Comparison of ENCODE assay signal across 8 mouse cellular contexts in genomic region chr8:120493508-120494464, GRCm38 (mm10).
DNase-seq lines count a peak whose midpoint lies in the region; ATAC-seq lines count a peak whose summit lies in the region.
"Had no signal": no experiment of that assay in that cellular context is flagged by ENCODE, and none has a peak within 500 bp of the region (broad histone marks: within the 10 kb centered on the region; RNA-seq: fewer than 3 reads in every experiment).

No protein-coding gene starts in this region.

- H3K27ac ChIP-seq in forebrain, embryonic 11.5 days (ENCODE audit: low read depth, low read length) = no peak overlapping the region
- H3K27ac ChIP-seq in hindbrain, embryonic 13.5 days = peak overlapping the region; percentile 72
- peak overlapping the region; percentile 73 for H3K27ac ChIP-seq in midbrain, embryonic 13.5 days
- H3K27ac ChIP-seq: embryonic facial prominence, embryonic 15.5 days had no signal

- H3K9me3 ChIP-seq in forebrain, embryonic 11.5 days (ENCODE audit: control insufficient read depth, low read length) = no peaks in the 10 kb centered on the region
- H3K9me3 ChIP-seq in hindbrain, embryonic 13.5 days = no peaks in the 10 kb centered on the region
- H3K9me3 ChIP-seq in midbrain, embryonic 13.5 days = no peaks in the 10 kb centered on the region
- H3K9me3 ChIP-seq: embryonic facial prominence, embryonic 15.5 days had no signal

- no peak for ATAC-seq in forebrain, embryonic 11.5 days (replicated peaks; ENCODE audit: low FRiP score)
- ATAC-seq in hindbrain, embryonic 13.5 days (ENCODE audit: low FRiP score) = no peak
- ATAC-seq in midbrain, embryonic 13.5 days = no peak

- WGBS in forebrain, embryonic 11.5 days = 63% methylated on average over 16 of the region's 16 CpGs
- 53% methylated on average over 16 of the region's 16 CpGs for WGBS in hindbrain, embryonic 13.5 days
- 54% methylated on average over 16 of the region's 16 CpGs for WGBS in midbrain, embryonic 13.5 days

- H3K4me3 ChIP-seq in forebrain, embryonic 11.5 days (ENCODE audit: low read depth, low read length) = no peak overlapping the region
- peak overlapping the region; percentile 91 for H3K4me3 ChIP-seq in hindbrain, embryonic 13.5 days
- peak overlapping the region; percentile 92 for H3K4me3 ChIP-seq in midbrain, embryonic 13.5 days (replicated peaks)
- H3K4me3 ChIP-seq: embryonic facial prominence, embryonic 15.5 days had no signal

- peak overlapping the region; percentile 13; the same call in 1 of the 2 replicates for H3K9ac ChIP-seq in forebrain, embryonic 11.5 days (ENCODE audit: low read length)
- H3K9ac ChIP-seq in hindbrain, embryonic 13.5 days = peak overlapping the region; percentile 98
- H3K9ac ChIP-seq in midbrain, embryonic 13.5 days (replicated peaks) = peak overlapping the region; percentile 61
- H3K9ac ChIP-seq: embryonic facial prominence, embryonic 15.5 days had no signal

- peak; percentile 36 for DNase-seq in kidney, adult 9 months
- DNase-seq in kidney, adult 11 months = no peak
- DNase-seq in forebrain, embryonic 11.5 days (ENCODE audit: low spot score) = no peak
- DNase-seq in embryo, embryonic 10 days (ENCODE audit: low spot score) = no peak
- DNase-seq in layer of hippocampus, adult 11-12 months (ENCODE audit: low spot score) = no peak

- peaks cover 68% of the 10 kb centered on the region for H3K4me1 ChIP-seq in forebrain, embryonic 11.5 days (replicated peaks; ENCODE audit: control insufficient read depth, insufficient read depth, low read length)
- H3K4me1 ChIP-seq in hindbrain, embryonic 13.5 days (replicated peaks) = peaks cover 93% of the 10 kb centered on the region
- peaks cover 89% of the 10 kb centered on the region for H3K4me1 ChIP-seq in midbrain, embryonic 13.5 days (replicated peaks)

- H3K36me3 ChIP-seq in forebrain, embryonic 11.5 days (ENCODE audit: control insufficient read depth, insufficient read depth, low read length) = no peaks in the 10 kb centered on the region
- no peaks in the 10 kb centered on the region for H3K36me3 ChIP-seq in hindbrain, embryonic 13.5 days
- H3K36me3 ChIP-seq in midbrain, embryonic 13.5 days = no peaks in the 10 kb centered on the region
- H3K36me3 ChIP-seq: embryonic facial prominence, embryonic 15.5 days had no signal

- H3K27me3 ChIP-seq in forebrain, embryonic 11.5 days (ENCODE audit: control insufficient read depth, insufficient read depth, low read length) = no peaks in the 10 kb centered on the region; the same call in 1 of the 2 replicates
- H3K27me3 ChIP-seq in hindbrain, embryonic 13.5 days = no peaks in the 10 kb centered on the region
- H3K27me3 ChIP-seq in midbrain, embryonic 13.5 days = peaks cover 10% of the 10 kb centered on the region
- H3K27me3 ChIP-seq: embryonic facial prominence, embryonic 15.5 days had no signal

- H3K4me2 ChIP-seq in forebrain, embryonic 11.5 days (ENCODE audit: low read depth, low read length, severe bottlenecking) = peak overlapping the region; percentile 18; the same call in 1 of the 2 replicates
- H3K4me2 ChIP-seq in hindbrain, embryonic 13.5 days = peak overlapping the region; percentile 94
- peak overlapping the region; percentile 95 for H3K4me2 ChIP-seq in midbrain, embryonic 13.5 days (replicated peaks)
- H3K4me2 ChIP-seq: embryonic facial prominence, embryonic 15.5 days had no signal

Comparison
In these comparisons a context has a peak if more than half of its experiments do, and no peak if none do; other contexts are left out.
1. H3K4me2 ChIP-seq: peak in every context shown above with its lines; median percentile 95 in midbrain, embryonic 13.5 days; 94 in hindbrain, embryonic 13.5 days; 18 in forebrain, embryonic 11.5 days.
2. H3K9ac ChIP-seq: peak in every context shown above with its lines; median percentile 98 in hindbrain, embryonic 13.5 days; 61 in midbrain, embryonic 13.5 days; 13 in forebrain, embryonic 11.5 days.